Mouse (Mus musculus): ENCODE data around the gene Ccdc141. TPM values are rescaled to one million over a fixed set of nuclear protein-coding genes. Genes with fewer than 3 reads are reported as not detected.
"Not testable (repeated sequence)": the region's sequence is repeated elsewhere in the genome, so short reads cannot be mapped to it uniquely, and the experiment has no call there.

Ccdc141 gene
- polyA plus RNA-seq, 1 experiment from 2014 or later = 4.7 TPM

GRCm38 (mm10) chr2:77017735-77018134 is 152.7 kb downstream of the Ccdc141 start:
- Histone ChIP-seq H3K36me3 (ENCODE audit: control insufficient read depth, insufficient read depth, low read length) (no peaks in the 10 kb centered on the region), H3K27ac (replicated peaks; ENCODE audit: low read depth, low read length) (no peak overlapping the region), H3K4me3 (ENCODE audit: low read depth, low read length) (no peak overlapping the region), H3K4me1 (ENCODE audit: control insufficient read depth, insufficient read depth, low read length) (no peaks in the 10 kb centered on the region), H3K4me2 (ENCODE audit: low read depth, severe bottlenecking) (no peak overlapping the region), H3K9me3 (ENCODE audit: control insufficient read depth, low read length) (no peaks in the 10 kb centered on the region), H3K27me3 (ENCODE audit: control insufficient read depth, insufficient read depth, low read length) (no peaks in the 10 kb centered on the region), H3K9ac (ENCODE audit: low read length) (no peak overlapping the region)
- ATAC-seq (ENCODE audit: insufficient number of reproducible peaks, low FRiP score, low TSS enrichment, low read depth) = no peak
- DNase-seq (ENCODE audit: low spot score) = no peak
- 79% methylated on average over 4 of the region's 4 CpGs for whole genome bisulfite sequencing

GRCm38 (mm10) chr2:77013449-77013848 is 157.0 kb downstream of the Ccdc141 start:
- not testable (repeated sequence) for H3K4me3 ChIP-seq (ENCODE audit: low read depth, low read length); H3K27me3 ChIP-seq (ENCODE audit: control insufficient read depth, insufficient read depth, low read length); H3K4me1 ChIP-seq (ENCODE audit: control insufficient read depth, insufficient read depth, low read length); H3K27ac ChIP-seq (replicated peaks; ENCODE audit: low read depth, low read length); ATAC-seq (ENCODE audit: insufficient number of reproducible peaks, low FRiP score, low TSS enrichment, low read depth); H3K36me3 ChIP-seq (ENCODE audit: control insufficient read depth, insufficient read depth, low read length); DNase-seq (ENCODE audit: low spot score); H3K9ac ChIP-seq (ENCODE audit: low read length); H3K9me3 ChIP-seq (ENCODE audit: control insufficient read depth, low read length); H3K4me2 ChIP-seq (ENCODE audit: low read depth, severe bottlenecking)
- 95% methylated on average over 6 of the region's 6 CpGs for WGBS

- Histone ChIP-seq H3K36me3 (ENCODE audit: control insufficient read depth, insufficient read depth, low read length) (no peaks in the 10 kb centered on the region), H3K9me3 (ENCODE audit: control insufficient read depth, low read length) (no peaks in the 10 kb centered on the region), H3K27ac (replicated peaks; ENCODE audit: low read depth, low read length) (no peak overlapping the region), H3K4me1 (ENCODE audit: control insufficient read depth, insufficient read depth, low read length) (no peaks in the 10 kb centered on the region), H3K4me3 (ENCODE audit: low read depth, low read length) (no peak overlapping the region), H3K9ac (ENCODE audit: low read length) (no peak overlapping the region), H3K4me2 (ENCODE audit: low read depth, severe bottlenecking) (no peak overlapping the region), H3K27me3 (ENCODE audit: control insufficient read depth, insufficient read depth, low read length) (no peaks in the 10 kb centered on the region)
- DNase-seq (ENCODE audit: low spot score) = no peak
- no peak for ATAC-seq (ENCODE audit: insufficient number of reproducible peaks, low FRiP score, low TSS enrichment, low read depth)
- 67% methylated on average over 5 of the region's 5 CpGs for WGBS
These were observed 158.5 kb downstream of the Ccdc141 start for GRCm38 (mm10) chr2:77011981-77012380.

- no peak overlapping the region for H3K9ac ChIP-seq (ENCODE audit: low read length)
- DNase-seq (ENCODE audit: low spot score) (no peak), ATAC-seq (ENCODE audit: insufficient number of reproducible peaks, low FRiP score, low TSS enrichment, low read depth) (no peak)
- H3K4me3 ChIP-seq (ENCODE audit: low read depth, low read length) = no peak overlapping the region
- 79% methylated on average over 7 of the region's 7 CpGs for WGBS
- no peak overlapping the region for H3K27ac ChIP-seq (replicated peaks; ENCODE audit: low read depth, low read length)
- H3K9me3 ChIP-seq (ENCODE audit: control insufficient read depth, low read length) = no peaks in the 10 kb centered on the region
- no peak overlapping the region for H3K4me2 ChIP-seq (ENCODE audit: low read depth, severe bottlenecking)
- H3K27me3 ChIP-seq (ENCODE audit: control insufficient read depth, insufficient read depth, low read length) = no peaks in the 10 kb centered on the region
- no peaks in the 10 kb centered on the region for H3K4me1 ChIP-seq (ENCODE audit: control insufficient read depth, insufficient read depth, low read length)
- no peaks in the 10 kb centered on the region for H3K36me3 ChIP-seq (ENCODE audit: control insufficient read depth, insufficient read depth, low read length)
These were observed 163.4 kb downstream of the Ccdc141 start for GRCm38 (mm10) chr2:77007015-77007414.

DNA sequence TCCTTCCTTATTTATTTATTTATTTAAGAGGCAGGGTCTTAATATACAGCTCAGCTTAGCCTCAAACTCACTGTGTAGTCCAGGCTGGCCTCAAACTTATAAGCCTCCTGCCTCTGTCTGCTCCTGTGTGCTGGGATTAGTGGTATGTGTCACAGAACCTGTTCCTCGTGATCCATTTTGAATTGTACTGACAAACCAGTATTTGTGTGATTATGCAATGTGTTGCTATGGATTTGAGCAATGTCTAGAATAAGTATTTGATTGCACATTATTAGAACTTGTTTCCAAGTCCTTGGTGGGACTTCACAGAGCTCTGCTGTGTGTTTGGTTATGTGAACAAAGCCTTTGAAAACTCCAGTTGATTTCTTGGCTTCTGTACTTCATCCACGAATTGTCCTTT is 167.3 kb downstream of the Ccdc141 start:
- Histone ChIP-seq H3K27ac (replicated peaks; ENCODE audit: low read depth, low read length) (no peak overlapping the region), H3K36me3 (ENCODE audit: control insufficient read depth, insufficient read depth, low read length) (no peaks in the 10 kb centered on the region), H3K4me1 (ENCODE audit: control insufficient read depth, insufficient read depth, low read length) (no peaks in the 10 kb centered on the region), H3K4me2 (ENCODE audit: low read depth, severe bottlenecking) (no peak overlapping the region), H3K9ac (ENCODE audit: low read length) (no peak overlapping the region), H3K4me3 (ENCODE audit: low read depth, low read length) (no peak overlapping the region), H3K9me3 (ENCODE audit: control insufficient read depth, low read length) (no peaks in the 10 kb centered on the region), H3K27me3 (ENCODE audit: control insufficient read depth, insufficient read depth, low read length) (no peaks in the 10 kb centered on the region)
- ATAC-seq (ENCODE audit: insufficient number of reproducible peaks, low FRiP score, low TSS enrichment, low read depth) = no peak
- WGBS = 78% methylated on average over 2 of the region's 2 CpGs
- DNase-seq (ENCODE audit: low spot score) = no peak

GRCm38 (mm10) chr2:76998351-76998750 is 172.1 kb downstream of the Ccdc141 start:
- DNase-seq (ENCODE audit: low spot score) (no peak), ATAC-seq (ENCODE audit: insufficient number of reproducible peaks, low FRiP score, low TSS enrichment, low read depth) (no peak)
- Histone ChIP-seq H3K4me3 (ENCODE audit: low read depth, low read length) (no peak overlapping the region), H3K27me3 (ENCODE audit: control insufficient read depth, insufficient read depth, low read length) (no peaks in the 10 kb centered on the region), H3K9me3 (ENCODE audit: control insufficient read depth, low read length) (no peaks in the 10 kb centered on the region), H3K4me2 (ENCODE audit: low read depth, severe bottlenecking) (no peak overlapping the region), H3K4me1 (ENCODE audit: control insufficient read depth, insufficient read depth, low read length) (no peaks in the 10 kb centered on the region), H3K27ac (replicated peaks; ENCODE audit: low read depth, low read length) (no peak overlapping the region), H3K9ac (ENCODE audit: low read length) (no peak overlapping the region), H3K36me3 (ENCODE audit: control insufficient read depth, insufficient read depth, low read length) (no peaks in the 10 kb centered on the region)
- WGBS = 68% methylated on average over 5 of the region's 5 CpGs

DNA sequence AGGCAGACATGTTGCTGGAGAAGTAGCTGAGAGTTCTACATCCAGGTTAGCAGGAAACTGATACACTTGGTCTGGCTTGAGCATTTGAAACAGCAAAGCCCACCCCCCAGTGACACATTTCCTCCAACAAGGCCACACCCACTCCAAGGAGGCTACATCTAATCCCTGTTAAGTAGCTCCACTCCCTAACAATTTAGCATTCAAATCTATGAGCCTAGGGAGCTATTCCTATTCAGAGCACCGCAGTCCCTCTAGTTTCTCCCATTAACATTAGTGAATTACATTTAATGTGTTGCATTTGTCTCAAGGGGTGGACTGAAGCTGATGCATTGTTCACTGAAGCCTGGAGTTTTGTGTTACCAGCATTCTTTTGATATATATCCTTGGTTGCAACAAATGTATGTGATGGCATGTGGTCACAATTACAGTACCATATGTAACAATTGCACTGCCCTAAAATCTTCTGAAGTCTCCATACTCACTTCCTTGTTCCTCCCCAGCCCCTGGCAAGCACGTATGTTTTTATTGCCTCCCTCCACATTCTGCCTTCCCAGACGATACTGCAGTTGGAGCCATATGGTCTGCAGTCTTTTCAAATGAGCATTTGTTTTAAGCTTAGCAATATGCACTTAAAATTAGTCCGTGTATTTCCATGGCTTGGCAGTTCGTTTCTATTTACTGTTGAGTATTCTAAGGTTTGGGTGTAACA is 177.8 kb downstream of the Ccdc141 start:
- peak; percentile 78; the same call in 1 of the 2 replicates for ATAC-seq (ENCODE audit: insufficient number of reproducible peaks, low FRiP score, low TSS enrichment, low read depth)
- H3K4me1 ChIP-seq (ENCODE audit: control insufficient read depth, insufficient read depth, low read length) = no peaks in the 10 kb centered on the region
- DNase-seq (ENCODE audit: low spot score) = no peak

DNA sequence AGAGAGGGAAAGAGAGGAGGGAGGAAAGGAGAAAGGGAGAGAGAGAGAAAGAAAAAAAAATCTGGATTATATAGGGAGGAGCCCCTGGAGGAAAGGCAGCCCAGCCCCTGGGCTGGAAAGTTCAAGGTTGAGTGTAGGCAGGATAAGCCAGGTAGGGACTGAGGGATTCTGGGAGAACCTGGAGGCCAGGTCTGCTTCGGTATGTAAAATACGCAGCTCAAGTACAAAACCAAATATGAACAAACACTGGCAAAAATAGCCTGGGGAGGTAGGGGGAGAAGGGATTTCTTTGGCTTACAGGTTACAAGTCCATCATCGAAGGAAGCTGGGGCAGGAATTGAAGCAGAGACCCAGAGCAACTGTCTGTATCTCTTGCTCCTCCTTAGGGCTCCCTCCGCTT is 183.1 kb downstream of the Ccdc141 start:
- H3K4me3 ChIP-seq (ENCODE audit: low read depth, low read length) = no peak overlapping the region
- no peaks in the 10 kb centered on the region for H3K36me3 ChIP-seq (ENCODE audit: control insufficient read depth, insufficient read depth, low read length)
- 94% methylated on average over 4 of the region's 4 CpGs for WGBS
- no peaks in the 10 kb centered on the region for H3K9me3 ChIP-seq (ENCODE audit: control insufficient read depth, low read length)
- H3K4me2 ChIP-seq (ENCODE audit: low read depth, severe bottlenecking) = no peak overlapping the region
- H3K27me3 ChIP-seq (ENCODE audit: control insufficient read depth, insufficient read depth, low read length) = no peaks in the 10 kb centered on the region
- DNase-seq (ENCODE audit: low spot score) = no peak
- ATAC-seq (ENCODE audit: insufficient number of reproducible peaks, low FRiP score, low TSS enrichment, low read depth) = no peak
- no peak overlapping the region for H3K9ac ChIP-seq (ENCODE audit: low read length)
- no peak overlapping the region for H3K27ac ChIP-seq (replicated peaks; ENCODE audit: low read depth, low read length)
- H3K4me1 ChIP-seq (ENCODE audit: control insufficient read depth, insufficient read depth, low read length) = no peaks in the 10 kb centered on the region

More for the DNA sequence above, 177.8 kb downstream of the Ccdc141 start:
- 42% methylated on average over 5 of the region's 5 CpGs for WGBS
- Histone ChIP-seq H3K9ac (ENCODE audit: low read length) (no peak overlapping the region), H3K4me2 (ENCODE audit: low read depth, severe bottlenecking) (no peak overlapping the region), H3K9me3 (ENCODE audit: control insufficient read depth, low read length) (no peaks in the 10 kb centered on the region), H3K27me3 (ENCODE audit: control insufficient read depth, insufficient read depth, low read length) (no peaks in the 10 kb centered on the region), H3K27ac (replicated peaks; ENCODE audit: low read depth, low read length) (no peak overlapping the region), H3K4me3 (ENCODE audit: low read depth, low read length) (no peak overlapping the region), H3K36me3 (ENCODE audit: control insufficient read depth, insufficient read depth, low read length) (no peaks in the 10 kb centered on the region)

DNA sequence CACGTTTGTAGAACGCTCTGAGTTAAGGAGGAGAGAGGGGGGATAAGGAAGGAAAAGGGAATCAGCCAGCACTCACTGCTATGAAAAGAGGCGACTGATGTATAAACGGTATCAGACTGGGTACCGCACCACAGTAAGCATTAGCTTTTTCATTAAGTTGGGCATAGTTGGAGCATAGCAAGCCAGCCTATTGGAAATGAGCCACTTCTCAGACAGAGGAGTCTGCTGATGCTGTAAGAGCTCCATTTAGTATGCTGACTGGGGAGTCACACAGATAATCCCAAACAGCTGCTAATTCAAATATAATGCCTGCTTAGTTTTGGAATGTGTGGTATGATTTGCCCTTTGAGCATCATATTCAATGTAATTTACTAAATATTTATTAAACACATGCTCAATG is 186.1 kb downstream of the Ccdc141 start:
- Histone ChIP-seq H3K27me3 (ENCODE audit: control insufficient read depth, insufficient read depth, low read length) (no peaks in the 10 kb centered on the region), H3K9ac (ENCODE audit: low read length) (no peak overlapping the region), H3K27ac (replicated peaks; ENCODE audit: low read depth, low read length) (no peak overlapping the region), H3K4me1 (ENCODE audit: control insufficient read depth, insufficient read depth, low read length) (no peaks in the 10 kb centered on the region), H3K9me3 (ENCODE audit: control insufficient read depth, low read length) (no peaks in the 10 kb centered on the region), H3K4me3 (ENCODE audit: low read depth, low read length) (no peak overlapping the region), H3K36me3 (ENCODE audit: control insufficient read depth, insufficient read depth, low read length) (no peaks in the 10 kb centered on the region), H3K4me2 (ENCODE audit: low read depth, severe bottlenecking) (no peak overlapping the region)
- DNase-seq (ENCODE audit: low spot score) (no peak), ATAC-seq (ENCODE audit: insufficient number of reproducible peaks, low FRiP score, low TSS enrichment, low read depth) (no peak)
- 88% methylated on average over 5 of the region's 5 CpGs for WGBS

Data from limb, embryonic 11.5 days (tissue).